Mouse (Mus musculus): ENCODE data around the gene Tcf21. TPM values are rescaled to one million over a fixed set of nuclear protein-coding genes. Genes with fewer than 3 reads are reported as not detected.

Tcf21 gene
- 0.47 TPM in 1 of 2 replicates, not detected in the other for total RNA-seq (2014; rRNA removed)
- polyA plus RNA-seq (2015; fragmentation: Nextera tagmentation; extraction: Ambion mirVana): 0.89 and 1.4 TPM in 2 replicates

- peaks cover 74% of the 10 kb centered on the region for H3K27me3 ChIP-seq (ENCODE audit: insufficient read depth, low read length)
- ATAC-seq: 0 out of 2 replicates have a peak, but pooled peaks have one; percentile 24
- no peak within 1 kb of the TSS for H3K4me2 ChIP-seq (ENCODE audit: low read depth, low read length)
- 0 out of 2 replicates have a peak within 1 kb of the TSS, but pooled peaks have one; percentile 0 for H3K4me3 ChIP-seq (ENCODE audit: low read length)
- no peaks in the 10 kb centered on the region for H3K4me1 ChIP-seq (ENCODE audit: insufficient read depth, low read length)
- no peak for DNase-seq (ENCODE audit: low spot score)
- H3K9me3 ChIP-seq (ENCODE audit: low read length): no peaks in the 10 kb centered on the region
- 1% methylated on average over 20 of the region's 20 CpGs for WGBS
- TF ChIP-seq CTCF (IDR thresholded peaks at IDR 0.05; ENCODE audit: low read depth): no peak
- no peak within 1 kb of the TSS for H3K27ac ChIP-seq
- no peaks in the 10 kb centered on the region for H3K36me3 ChIP-seq (ENCODE audit: insufficient read depth, low read length)
- no peak within 1 kb of the TSS for H3K9ac ChIP-seq (replicated peaks; ENCODE audit: low read length)
Observed at GRCm38 (mm10) chr10:22819871-22820590, at the start of gene Tcf21. Gene Tcf21, minus strand, starts transcription at chr10:22820174.

- 17% methylated on average over 8 of the region's 8 CpGs for WGBS
- Histone ChIP-seq H3K4me2 (ENCODE audit: low read depth, low read length) (no peak overlapping the region), H3K27ac (no peak overlapping the region), H3K27me3 (ENCODE audit: insufficient read depth, low read length) (no peaks in the 10 kb centered on the region), H3K36me3 (ENCODE audit: insufficient read depth, low read length) (no peaks in the 10 kb centered on the region), H3K9ac (replicated peaks; ENCODE audit: low read length) (no peak overlapping the region), H3K9me3 (ENCODE audit: low read length) (no peaks in the 10 kb centered on the region), H3K4me1 (ENCODE audit: insufficient read depth, low read length) (no peaks in the 10 kb centered on the region), H3K4me3 (ENCODE audit: low read length) (no peak overlapping the region)
- peak; percentile 42 for DNase-seq (ENCODE audit: low spot score)
- TF ChIP-seq CTCF (IDR thresholded peaks at IDR 0.05; ENCODE audit: low read depth): no peak
- ATAC-seq: no peak
Observed at GRCm38 (mm10) chr10:22868386-22868918, 48.5 kb upstream of the Tcf21 start.

- no peaks in the 10 kb centered on the region for H3K36me3 ChIP-seq (ENCODE audit: insufficient read depth, low read length)
- H3K27ac ChIP-seq: no peak overlapping the region
- H3K4me1 ChIP-seq (ENCODE audit: insufficient read depth, low read length): no peaks in the 10 kb centered on the region
- no peak for TF ChIP-seq CTCF (IDR thresholded peaks at IDR 0.05; ENCODE audit: low read depth)
- no peak overlapping the region for H3K4me3 ChIP-seq (ENCODE audit: low read length)
- no peak for ATAC-seq
- no peaks in the 10 kb centered on the region for H3K27me3 ChIP-seq (ENCODE audit: insufficient read depth, low read length)
- H3K9me3 ChIP-seq (ENCODE audit: low read length): no peaks in the 10 kb centered on the region
- WGBS: 94% methylated on average over 2 of the region's 2 CpGs
- DNase-seq (ENCODE audit: low spot score): no peak
- no peak overlapping the region for H3K4me2 ChIP-seq (ENCODE audit: low read depth, low read length)
- no peak overlapping the region for H3K9ac ChIP-seq (replicated peaks; ENCODE audit: low read length)
Observed at GRCm38 (mm10) chr10:22867210-22867609, 47.2 kb upstream of the Tcf21 start.

- H3K27me3 ChIP-seq (ENCODE audit: insufficient read depth, low read length): no peaks in the 10 kb centered on the region
- no peaks in the 10 kb centered on the region for H3K4me1 ChIP-seq (ENCODE audit: insufficient read depth, low read length)
- 31% methylated on average over 9 of the region's 9 CpGs for WGBS
- H3K9me3 ChIP-seq (ENCODE audit: low read length): no peaks in the 10 kb centered on the region
- TF ChIP-seq CTCF (IDR thresholded peaks at IDR 0.05; ENCODE audit: low read depth): peak; percentile 39; the same call in 1 of the 2 replicates
- no peak for DNase-seq (ENCODE audit: low spot score)
- no peak overlapping the region for H3K4me2 ChIP-seq (ENCODE audit: low read depth, low read length)
- H3K9ac ChIP-seq (replicated peaks; ENCODE audit: low read length): no peak overlapping the region
- no peak overlapping the region for H3K27ac ChIP-seq
- H3K4me3 ChIP-seq (ENCODE audit: low read length): no peak overlapping the region
- H3K36me3 ChIP-seq (ENCODE audit: insufficient read depth, low read length): no peaks in the 10 kb centered on the region
- no peak for ATAC-seq
Observed at GRCm38 (mm10) chr10:22858111-22858510, 38.1 kb upstream of the Tcf21 start.

- Histone ChIP-seq H3K9ac (replicated peaks; ENCODE audit: low read length) (no peak overlapping the region), H3K4me2 (ENCODE audit: low read depth, low read length) (no peak overlapping the region), H3K27ac (no peak overlapping the region), H3K4me3 (ENCODE audit: low read length) (no peak overlapping the region), H3K4me1 (ENCODE audit: insufficient read depth, low read length) (no peaks in the 10 kb centered on the region), H3K9me3 (ENCODE audit: low read length) (no peaks in the 10 kb centered on the region), H3K27me3 (ENCODE audit: insufficient read depth, low read length) (no peaks in the 10 kb centered on the region), H3K36me3 (ENCODE audit: insufficient read depth, low read length) (no peaks in the 10 kb centered on the region)
- ATAC-seq (no peak), DNase-seq (ENCODE audit: low spot score) (no peak)
- TF ChIP-seq CTCF (IDR thresholded peaks at IDR 0.05; ENCODE audit: low read depth): no peak
- 28% methylated on average over 7 of the region's 7 CpGs for WGBS
Observed at GRCm38 (mm10) chr10:22854330-22854729, 34.4 kb upstream of the Tcf21 start.

GRCm38 (mm10) chr10:22845351-22845750, 25.4 kb upstream of the Tcf21 start:
- 16% methylated on average over 3 of the region's 3 CpGs for WGBS
- H3K4me1 ChIP-seq (ENCODE audit: insufficient read depth, low read length): no peaks in the 10 kb centered on the region
- no peak for ATAC-seq
- H3K4me3 ChIP-seq (ENCODE audit: low read length): no peak overlapping the region
- peaks cover 61% of the 10 kb centered on the region for H3K27me3 ChIP-seq (ENCODE audit: insufficient read depth, low read length)
- no peaks in the 10 kb centered on the region for H3K36me3 ChIP-seq (ENCODE audit: insufficient read depth, low read length)
- no peak overlapping the region for H3K4me2 ChIP-seq (ENCODE audit: low read depth, low read length)
- no peaks in the 10 kb centered on the region for H3K9me3 ChIP-seq (ENCODE audit: low read length)
- H3K9ac ChIP-seq (replicated peaks; ENCODE audit: low read length): no peak overlapping the region
- H3K27ac ChIP-seq: no peak overlapping the region
- no peak for TF ChIP-seq CTCF (IDR thresholded peaks at IDR 0.05; ENCODE audit: low read depth)
- DNase-seq (ENCODE audit: low spot score): no peak

GRCm38 (mm10) chr10:22844731-22845130, 24.8 kb upstream of the Tcf21 start:
- H3K27ac ChIP-seq: no peak overlapping the region
- H3K36me3 ChIP-seq (ENCODE audit: insufficient read depth, low read length): no peaks in the 10 kb centered on the region
- no peak overlapping the region for H3K4me2 ChIP-seq (ENCODE audit: low read depth, low read length)
- H3K9ac ChIP-seq (replicated peaks; ENCODE audit: low read length): no peak overlapping the region
- H3K9me3 ChIP-seq (ENCODE audit: low read length): no peaks in the 10 kb centered on the region
- no peak for ATAC-seq
- WGBS: 13% methylated on average over 10 of the region's 10 CpGs
- H3K27me3 ChIP-seq (ENCODE audit: insufficient read depth, low read length): peaks cover 65% of the 10 kb centered on the region
- no peak for DNase-seq (ENCODE audit: low spot score)
- no peaks in the 10 kb centered on the region for H3K4me1 ChIP-seq (ENCODE audit: insufficient read depth, low read length)
- TF ChIP-seq CTCF (IDR thresholded peaks at IDR 0.05; ENCODE audit: low read depth): no peak
- H3K4me3 ChIP-seq (ENCODE audit: low read length): no peak overlapping the region

All from hindbrain, postnatal 0 days (tissue).